Mouse (Mus musculus) intestine, embryonic 15.5 days (tissue): ENCODE results near the gene Dynlt1b. TPM values are rescaled to one million over a fixed set of nuclear protein-coding genes. Genes with fewer than 3 reads are reported as not detected.
"Not testable (repeated sequence)": the region's sequence is repeated elsewhere in the genome, so short reads cannot be mapped to it uniquely, and the experiment has no call there.

Source experiments
- ATAC-seq: fragments of 200-750 bp; cut with Nextera tagmentation; 2 replicates; pipeline ENCODE4 v1.8.0; 2017; ENCODE audit warnings: moderate TSS enrichment, moderate library complexity
- H3K27ac ChIP-seq: fragments of 300-500 bp; sonication (generic); 2 replicates; pipeline ENCODE4 v1.5.1; 2015; ENCODE audit warnings: mild to moderate bottlenecking, inconsistent platforms
- H3K27me3 ChIP-seq: fragments of 300-500 bp; sonication (generic); replicated peaks from 2 replicates; pipeline ENCODE4 v1.6.1; 2015; ENCODE audit warnings: inconsistent platforms
- H3K36me3 ChIP-seq: fragments of 300-500 bp; sonication (generic); 2 replicates; pipeline ENCODE4 v1.6.1; 2015; ENCODE audit warnings: inconsistent platforms
- H3K4me1 ChIP-seq: fragments of 300-500 bp; sonication (generic); replicated peaks from 2 replicates; pipeline ENCODE4 v1.6.1; 2015; ENCODE audit warnings: inconsistent platforms
- H3K4me2 ChIP-seq: fragments of 300-500 bp; sonication (generic); replicated peaks from 2 replicates; pipeline ENCODE4 v1.6.1; 2015; ENCODE audit warnings: mild to moderate bottlenecking, inconsistent platforms
- H3K4me3 ChIP-seq: fragments of 300-500 bp; sonication (generic); replicated peaks from 2 replicates; pipeline ENCODE4 v1.5.1; 2015; ENCODE audit warnings: inconsistent platforms
- H3K9ac ChIP-seq: fragments of 300-500 bp; sonication (generic); 2 replicates; pipeline ENCODE4 v1.6.1; 2015; ENCODE audit warnings: inconsistent platforms
- H3K9me3 ChIP-seq: fragments of 300-500 bp; sonication (generic); 2 replicates; pipeline ENCODE4 v1.6.1; 2016; ENCODE audit warnings: inconsistent platforms
- WGBS: fragments of 180-500 bp; shearing (Covaris S2); methylation state at CpG from one replicate; pipeline ENCODE4 v1.1.7; 2015; 5-methylcytosine and 5-hydroxymethylcytosine counted together
- polyA plus RNA-seq: library from polyadenylated mRNA; unstranded; fragments of >200 nt; fragmentation: Nextera tagmentation; extraction: Ambion mirVana; gene quantifications from 2 replicates; pipeline ENCODE4 v1.2.1, GENCODE M21; 2015

Dynlt1b gene
- polyA plus RNA-seq, 1 experiment from 2014 or later = 524 TPM

GRCm38 (mm10) chr17:6480855-6481589 lies 51.1 kb downstream of the Dynlt1b start:
- ATAC-seq, H3K27ac ChIP-seq, H3K9ac ChIP-seq, H3K9me3 ChIP-seq, H3K36me3 ChIP-seq, H3K4me2 ChIP-seq, H3K27me3 ChIP-seq, H3K4me1 ChIP-seq, H3K4me3 ChIP-seq: not testable (repeated sequence)
- 37% methylated on average over 4 of the region's 7 CpGs for WGBS

DNA sequence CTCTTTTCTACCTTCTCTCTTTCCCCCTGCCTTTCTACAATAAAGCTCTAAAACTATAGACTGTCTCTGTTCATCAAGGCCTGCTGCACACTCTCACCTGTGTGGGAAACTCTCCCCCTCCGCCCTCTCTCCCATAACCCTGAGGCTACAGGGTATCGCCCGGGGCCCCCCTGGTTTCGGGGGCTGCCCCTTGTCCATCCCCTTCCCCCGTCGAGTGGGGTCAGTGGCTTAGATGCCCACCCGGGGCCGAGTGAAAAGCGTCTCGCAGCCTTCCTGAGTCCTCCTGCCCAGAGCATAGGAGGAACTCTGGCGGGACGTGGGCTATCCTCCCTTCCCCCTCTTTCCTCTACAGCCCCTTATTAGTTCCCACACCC lies 51.7 kb downstream of the Dynlt1b start:
- H3K27ac ChIP-seq, H3K27me3 ChIP-seq, H3K36me3 ChIP-seq, H3K4me1 ChIP-seq, H3K4me2 ChIP-seq, H3K9me3 ChIP-seq, H3K4me3 ChIP-seq, H3K9ac ChIP-seq, ATAC-seq: not testable (repeated sequence)
- 88% methylated on average over 12 of the region's 12 CpGs for WGBS

- not testable (repeated sequence) for H3K36me3 ChIP-seq, H3K4me1 ChIP-seq, H3K9me3 ChIP-seq, H3K4me2 ChIP-seq, H3K27ac ChIP-seq, H3K4me3 ChIP-seq, ATAC-seq, H3K27me3 ChIP-seq, H3K9ac ChIP-seq
- WGBS = 83% methylated on average over 8 of the region's 8 CpGs
Measured at GRCm38 (mm10) chr17:6482248-6482647, 52.3 kb downstream of the Dynlt1b start.

Other genes starting within 250 kb of the Dynlt1b start
- gene Tmem181a, start 173.3 kb upstream of the Dynlt1b start, polyA plus RNA-seq = 19.5 and 19.7 TPM in 2 replicates
- 15.6 and 16.5 TPM in 2 replicates for gene Dynlt1a, start 112.6 kb upstream of the Dynlt1b start, polyA plus RNA-seq
- gene Dynlt1c, start 171.6 kb downstream of the Dynlt1b start, polyA plus RNA-seq = 30.2 and 38.1 TPM in 2 replicates
- 254 and 273 TPM in 2 replicates for gene Dynlt1f, start 225.8 kb downstream of the Dynlt1b start, polyA plus RNA-seq
- gene Sytl3, start 229.0 kb downstream of the Dynlt1b start, polyA plus RNA-seq = 1.9 and 2.4 TPM in 2 replicates